Mouse (Mus musculus): ENCODE data around the gene Smco1.

Gene Smco1

GRCm38 (mm10) chr16:32311970-32312369 is 40.7 kb downstream of the Smco1 start:
- DNase-seq (ENCODE audit: low read depth, low spot score) = no peak

GRCm38 (mm10) chr16:32312386-32312785 is 41.1 kb downstream of the Smco1 start:
- DNase-seq (ENCODE audit: low read depth, low spot score) = peak; percentile 87

- no peak for DNase-seq (ENCODE audit: low read depth, low spot score)
These were observed 41.6 kb downstream of the Smco1 start for GRCm38 (mm10) chr16:32312859-32313258.

GRCm38 (mm10) chr16:32316601-32317000 is 45.3 kb downstream of the Smco1 start:
- DNase-seq (ENCODE audit: low read depth, low spot score) = no peak

GRCm38 (mm10) chr16:32323953-32324352 is 52.7 kb downstream of the Smco1 start:
- peak; percentile 67 for DNase-seq (ENCODE audit: low read depth, low spot score)
